Mouse (Mus musculus) cerebellum, adult 11 months (tissue): Measurements from ENCODE around the gene Ankrd61.
A peak's percentile ranks its signal among the peaks of the same experiment; 100 is the strongest.

ENCODE experiments used
- DNase-seq: peaks from one replicate; pipeline ENCODE4 v3.0.0; 2022

The Ankrd61 gene

DNA sequence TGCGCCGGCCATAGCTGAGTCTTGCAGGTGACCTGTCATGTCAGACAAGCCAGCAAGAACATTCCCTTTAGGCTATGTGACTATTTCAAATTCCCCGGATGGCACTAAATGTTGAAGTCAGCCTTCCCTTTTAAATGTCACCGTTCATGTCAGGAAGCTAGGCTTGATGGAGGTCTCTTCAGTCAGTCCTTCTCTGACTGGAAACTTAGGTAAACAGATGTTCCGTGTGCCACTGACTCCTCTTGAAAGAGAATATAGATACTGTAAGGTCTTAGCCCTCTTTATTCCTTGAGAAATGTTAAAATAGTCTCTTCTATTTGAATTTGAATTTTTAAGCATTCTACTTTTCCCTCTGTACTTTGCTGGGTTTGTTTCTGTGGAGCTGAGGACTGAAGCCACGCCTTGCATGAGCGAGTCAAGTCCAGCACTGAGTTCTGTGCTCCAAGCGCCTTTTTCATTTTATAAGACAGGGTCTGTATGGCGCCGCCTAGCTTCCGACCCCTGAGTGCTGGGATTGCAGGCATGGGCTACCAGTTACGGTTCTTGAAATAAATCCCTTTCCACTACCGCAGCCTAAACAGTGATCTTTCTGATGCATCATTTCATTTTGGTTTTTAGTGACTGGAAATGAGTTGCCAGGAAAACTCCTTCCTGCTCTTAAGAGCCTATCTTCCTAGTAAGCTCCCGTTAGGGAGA is at the start of gene Ankrd61:
Gene Ankrd61, minus strand, starts transcription at position 51 of the 696 bp plus-strand sequence.
- DNase-seq, result no peak

DNA sequence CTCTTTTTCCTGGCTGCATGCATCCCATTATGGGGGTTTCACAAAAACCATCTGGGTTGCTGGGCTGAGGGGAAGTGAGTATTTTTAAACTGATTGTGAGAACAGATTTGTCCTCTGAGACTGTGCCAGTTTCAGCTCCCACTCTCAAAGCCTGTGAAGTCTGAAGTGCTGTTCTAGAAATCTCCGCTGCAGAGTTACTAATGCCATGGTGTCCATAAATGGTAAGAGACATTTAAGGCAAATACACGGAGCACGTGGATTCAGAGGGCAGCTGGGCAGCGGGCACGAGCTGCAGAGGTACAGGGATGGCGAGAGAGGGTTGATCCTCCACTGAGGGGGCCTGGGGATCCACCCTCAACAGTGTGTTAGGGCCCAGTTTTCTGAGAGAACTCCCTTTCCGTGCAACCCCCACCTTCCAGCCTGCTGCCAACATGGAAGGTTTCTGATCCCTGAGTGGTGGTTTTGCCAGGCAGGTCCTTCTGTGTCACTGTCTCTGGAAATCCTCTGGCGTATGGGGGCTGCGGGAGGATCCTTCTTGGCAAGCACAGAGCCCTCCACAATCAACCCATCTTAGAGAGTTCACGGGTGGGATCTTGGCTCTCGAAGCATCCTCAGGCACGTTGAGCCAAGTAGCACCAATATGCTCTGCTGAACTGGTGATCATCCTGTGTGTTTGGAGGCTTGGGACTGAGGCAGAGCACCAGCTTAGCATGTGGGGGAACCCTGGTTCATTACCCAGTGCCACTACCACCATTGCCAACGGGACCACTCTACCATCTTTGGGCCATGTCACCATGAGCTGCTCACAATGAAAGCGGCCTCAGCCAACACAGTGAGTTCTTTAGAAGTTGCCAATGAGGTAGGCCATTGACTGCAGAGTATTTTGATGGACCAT is 46.0 kb upstream of the Ankrd61 start:
- no peak for DNase-seq

DNA sequence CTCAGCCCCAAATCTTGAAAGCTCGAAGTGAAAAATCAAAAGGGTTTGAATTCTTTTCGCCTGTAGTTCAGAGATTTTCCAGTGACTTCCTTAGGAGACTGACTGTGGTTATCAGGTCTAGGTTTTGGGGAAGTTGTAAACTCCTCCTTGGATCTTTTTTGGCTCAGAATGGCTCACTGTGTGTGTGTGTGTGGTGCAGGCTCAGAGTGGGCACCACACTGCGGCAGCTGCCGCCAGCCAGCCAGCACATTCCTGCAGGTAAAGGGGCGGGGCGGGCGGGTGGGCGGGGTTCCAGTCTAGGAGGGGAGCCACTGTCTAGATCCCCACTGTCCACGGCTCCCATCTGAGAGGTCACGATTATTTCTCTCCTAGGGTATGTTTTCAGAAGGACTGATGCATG is 44.1 kb upstream of the Ankrd61 start:
- DNase-seq, result no peak

DNA sequence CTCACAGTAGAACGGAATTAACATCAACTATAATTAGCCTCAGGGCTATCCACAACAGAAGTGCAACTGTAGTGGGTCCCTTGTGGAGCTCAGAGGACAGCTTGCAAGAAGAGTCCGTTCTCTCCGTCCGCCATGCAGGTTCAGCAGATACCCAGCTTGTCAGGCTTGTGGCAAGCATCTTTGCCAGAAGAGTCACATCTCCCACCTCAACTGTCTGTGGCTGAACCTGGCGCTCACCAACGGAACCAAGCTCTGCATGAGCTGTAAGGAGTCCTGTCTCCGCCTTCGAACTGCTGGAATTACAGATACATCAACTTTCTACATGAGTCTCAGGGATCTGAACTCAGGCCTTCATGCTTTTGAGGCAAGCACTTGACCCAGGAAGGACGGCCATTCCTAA is 38.7 kb upstream of the Ankrd61 start:
- no peak for DNase-seq

- DNase-seq, result no peak
Measured at GRCm38 (mm10) chr5:143933875-143934274, 36.4 kb upstream of the Ankrd61 start.

DNA sequence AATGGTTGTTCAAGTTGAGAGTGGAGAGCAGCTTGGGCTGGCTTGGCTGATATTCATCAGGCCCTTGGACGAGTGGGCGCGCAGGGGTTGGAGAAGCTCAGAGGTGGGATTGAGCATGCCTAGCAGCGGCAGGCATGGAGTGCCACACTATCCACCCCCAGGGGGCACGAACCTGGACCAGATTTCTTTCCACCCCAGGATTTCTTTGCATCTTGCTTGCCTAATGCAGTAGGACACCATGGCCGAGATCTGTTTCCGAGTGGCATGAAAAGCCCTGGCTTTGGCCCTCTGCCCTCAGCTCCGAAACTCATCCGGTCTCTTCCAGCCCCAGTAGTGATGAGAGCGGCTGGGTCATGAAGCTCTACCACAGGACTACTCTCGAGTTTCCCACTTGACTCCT is 35.9 kb upstream of the Ankrd61 start:
- DNase-seq, result no peak

- DNase-seq, result no peak
Measured at GRCm38 (mm10) chr5:143932831-143933230, 35.3 kb upstream of the Ankrd61 start, which contains the start of gene Rsph10b. TSS of gene Rsph10b (plus strand) at chr5:143933035.

- no peak for DNase-seq
Measured at GRCm38 (mm10) chr5:143931863-143932580, 34.5 kb upstream of the Ankrd61 start.

DNA sequence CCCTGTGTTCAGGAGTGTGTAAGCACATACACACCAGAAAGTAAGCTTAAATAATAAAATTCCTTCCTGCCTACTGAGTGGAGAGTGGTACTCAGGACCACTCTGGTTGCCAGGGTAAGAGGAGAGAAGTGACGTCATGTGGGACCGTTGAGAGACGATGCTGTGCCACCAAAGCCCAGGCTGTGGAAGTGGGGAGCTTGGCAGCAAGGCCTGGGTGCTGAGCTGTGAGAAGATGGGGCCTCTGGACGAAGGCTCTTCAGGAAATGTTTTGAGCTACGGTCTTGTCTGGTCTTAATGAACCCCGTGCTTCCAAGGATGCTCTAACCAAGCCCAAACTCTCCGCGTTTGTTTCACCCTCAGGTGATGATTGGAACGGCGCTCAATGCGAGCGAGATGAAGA is 33.2 kb upstream of the Ankrd61 start:
- no peak for DNase-seq

DNA sequence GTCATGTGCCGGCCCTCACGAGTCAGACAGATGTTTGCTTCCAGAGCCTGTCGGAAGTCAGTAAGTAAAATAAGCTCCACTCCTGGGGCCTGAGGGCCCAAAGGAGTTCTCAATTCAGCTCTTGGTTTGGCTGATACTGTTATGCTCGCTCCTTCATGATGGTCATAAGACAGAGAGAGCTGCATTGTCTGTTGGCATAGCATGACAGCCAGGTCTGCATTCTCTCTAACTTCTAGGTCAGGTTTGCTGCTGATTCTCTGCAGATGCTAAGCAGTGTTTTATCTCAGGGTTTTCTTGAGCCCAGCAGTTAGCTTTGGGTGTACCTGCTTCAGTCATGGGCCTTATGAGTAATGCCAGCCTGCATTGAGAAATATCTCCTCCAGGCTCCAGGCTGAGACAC is 31.8 kb upstream of the Ankrd61 start:
- DNase-seq, result no peak

DNA sequence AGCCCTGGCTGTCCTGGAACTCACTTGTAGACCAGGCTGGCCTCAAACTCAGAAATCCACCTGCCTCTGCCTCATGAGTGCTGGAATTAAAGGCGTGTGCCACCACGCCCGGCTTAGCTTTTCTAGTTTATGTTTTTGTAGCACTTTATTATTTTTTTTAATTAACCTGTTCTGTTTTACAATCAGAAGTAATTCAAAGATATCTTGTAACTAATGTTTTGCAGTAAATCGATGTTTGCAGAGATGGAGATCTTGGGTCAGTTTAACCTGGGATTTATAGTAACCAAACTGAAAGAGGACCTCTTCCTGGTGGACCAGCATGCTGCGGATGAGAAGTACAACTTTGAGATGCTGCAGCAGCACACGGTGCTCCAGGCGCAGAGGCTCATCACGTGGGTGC is 30.4 kb upstream of the Ankrd61 start, which contains the start of gene Gm42421:
Gene Gm42421, plus strand, starts transcription at position 301 of the 400 bp plus-strand sequence.
- DNase-seq, result no peak

- DNase-seq, result no peak
Measured at GRCm38 (mm10) chr5:143924781-143925452, 27.4 kb upstream of the Ankrd61 start.

- no peak for DNase-seq
Measured at GRCm38 (mm10) chr5:143918120-143918519, 20.6 kb upstream of the Ankrd61 start.

GRCm38 (mm10) chr5:143917418-143917817 is 19.9 kb upstream of the Ankrd61 start:
- no peak for DNase-seq

DNA sequence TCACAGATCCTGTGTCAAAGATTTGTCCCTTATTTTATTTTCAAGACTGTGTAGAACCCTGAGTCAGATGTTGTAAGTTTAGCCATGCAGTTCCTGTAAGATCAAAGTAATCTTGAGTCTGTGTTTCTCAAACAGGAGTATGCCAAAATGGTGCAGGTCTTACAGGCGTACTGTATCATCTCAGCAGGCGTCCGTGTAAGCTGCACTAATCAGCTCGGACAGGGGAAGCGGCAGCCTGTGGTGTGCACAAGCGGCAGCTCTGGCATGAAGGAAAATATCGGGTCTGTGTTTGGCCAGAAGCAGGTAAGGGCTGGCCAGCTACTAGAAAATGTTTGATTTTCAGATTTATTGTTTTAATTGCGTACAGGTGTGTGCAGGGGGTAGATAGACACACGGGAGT is 18.7 kb upstream of the Ankrd61 start:
- DNase-seq, result no peak

DNA sequence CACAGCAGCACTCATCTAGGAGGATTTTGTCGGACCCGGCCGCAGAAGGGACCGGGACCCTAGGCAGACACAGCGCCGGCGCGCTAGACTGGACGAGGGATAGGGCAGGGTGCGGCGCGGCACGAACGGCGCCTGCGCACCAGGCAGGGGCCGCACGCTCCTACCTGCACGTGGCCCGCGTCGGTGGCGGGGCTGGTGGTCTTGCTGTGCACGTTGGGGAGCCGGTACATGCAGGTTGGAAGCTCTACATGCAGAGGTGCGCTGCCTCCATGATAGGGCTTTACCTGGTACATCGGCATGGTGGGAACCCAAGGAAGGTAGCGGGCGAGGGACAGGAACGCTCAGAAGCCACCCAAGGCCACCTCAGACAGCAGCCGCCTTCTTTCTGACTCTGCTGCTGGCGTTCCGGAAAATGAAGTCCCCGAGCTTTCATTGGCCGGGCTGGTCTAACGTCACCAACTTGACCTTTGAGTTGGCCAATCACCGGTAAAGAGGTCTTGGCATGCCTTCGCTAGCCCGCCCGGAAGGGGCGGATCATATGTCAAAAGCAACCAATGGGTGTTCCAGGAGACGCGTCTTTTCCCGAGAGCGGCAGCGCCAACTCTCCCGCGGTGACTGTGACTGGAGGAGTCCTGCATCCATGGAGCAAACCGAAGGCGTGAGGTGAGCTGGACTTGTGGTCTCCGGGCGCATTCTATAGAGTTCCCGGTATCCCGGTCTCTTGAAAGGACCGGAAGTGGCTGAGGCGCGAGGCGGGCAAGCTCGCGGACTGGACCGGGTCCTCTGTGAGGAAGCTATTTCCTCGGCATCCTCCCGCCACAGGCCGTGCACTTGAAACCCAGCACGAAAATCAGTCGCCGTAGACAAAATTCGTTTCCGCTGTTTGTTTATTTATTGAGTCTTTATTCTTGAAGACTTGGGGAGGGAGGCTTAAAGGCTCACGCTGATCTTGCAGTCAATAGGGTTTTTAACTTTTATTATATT is 12.2 kb upstream of the Ankrd61 start, which contains the start of the genes Aimp2 and Pms2:
Gene Aimp2, minus strand, starts transcription at position 431 of the 984 bp plus-strand sequence.
Gene Pms2, plus strand, starts transcription at position 548 of the 984 bp plus-strand sequence.
- DNase-seq, result peak; percentile 94

DNA sequence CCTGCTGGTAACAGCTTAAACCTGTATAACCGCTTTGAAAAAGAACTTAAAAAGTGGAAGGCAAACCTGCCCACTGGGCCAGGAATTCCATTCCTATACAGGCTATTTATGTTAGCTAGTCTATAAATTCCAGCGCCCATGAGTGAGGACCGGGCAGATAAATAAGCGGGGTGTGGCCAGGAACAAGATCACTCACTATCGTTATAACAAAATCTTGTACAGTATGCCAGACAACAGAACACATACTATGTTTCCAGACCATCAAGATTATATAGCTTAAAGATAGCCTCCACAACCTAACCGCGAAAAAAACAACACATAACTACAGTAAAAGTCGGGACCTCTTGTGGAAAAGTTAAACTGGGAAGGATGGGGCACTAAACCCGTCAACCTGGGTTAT is 11.4 kb upstream of the Ankrd61 start:
- no peak for DNase-seq

GRCm38 (mm10) chr5:143906429-143906828 is 8.9 kb upstream of the Ankrd61 start:
- DNase-seq, result no peak

- DNase-seq, result no peak
Measured at GRCm38 (mm10) chr5:143903813-143904212, 6.3 kb upstream of the Ankrd61 start.

DNA sequence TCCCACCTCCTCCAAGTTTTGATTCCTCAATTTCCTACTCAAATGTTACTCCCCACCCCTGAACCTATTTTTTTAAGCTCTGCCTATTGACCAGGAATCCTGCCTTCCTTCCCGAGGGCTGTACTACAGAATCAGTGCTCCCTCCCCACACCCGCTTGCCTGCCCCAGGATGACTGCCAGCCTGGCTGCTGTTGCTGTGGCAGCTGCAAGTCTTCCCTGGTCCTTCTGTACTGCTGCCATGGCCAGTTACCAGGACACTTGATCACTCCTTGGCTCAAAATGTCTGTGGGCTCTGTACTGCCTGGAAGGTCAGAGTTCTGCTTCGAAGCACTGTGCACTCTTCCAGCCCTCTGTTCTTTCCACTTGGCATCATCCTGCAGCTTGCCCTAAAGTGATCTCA is 4.6 kb upstream of the Ankrd61 start:
- DNase-seq, result no peak

GRCm38 (mm10) chr5:143893396-143893795 is 4.1 kb downstream of the Ankrd61 start:
- no peak for DNase-seq
